Mouse (Mus musculus) layer of hippocampus, adult 9-10 months (tissue): ENCODE results near the gene S1pr1.

Experiments used
- DNase-seq: peaks from one replicate; pipeline ENCODE4 v3.0.0; 2022; ENCODE audit warnings: low spot score

Gene S1pr1

GRCm38 (mm10) chr3:115714671-115715651 is at the start of gene S1pr1:
S1pr1 (minus strand) TSS chr3:115715072.
- no peak for DNase-seq

- no peak for DNase-seq
Observed at GRCm38 (mm10) chr3:115763292-115763691, 48.4 kb upstream of the S1pr1 start.

GRCm38 (mm10) chr3:115762841-115763240 is 48.0 kb upstream of the S1pr1 start:
- DNase-seq: no peak

- DNase-seq: no peak
Observed at GRCm38 (mm10) chr3:115759659-115760058, 44.8 kb upstream of the S1pr1 start.

- no peak for DNase-seq
Observed at GRCm38 (mm10) chr3:115758455-115758912, 43.6 kb upstream of the S1pr1 start.

- DNase-seq: no peak
Observed at GRCm38 (mm10) chr3:115754466-115754865, 39.6 kb upstream of the S1pr1 start.

GRCm38 (mm10) chr3:115750369-115750768 is 35.5 kb upstream of the S1pr1 start:
- DNase-seq: no peak

GRCm38 (mm10) chr3:115748289-115748989 is 33.6 kb upstream of the S1pr1 start:
- DNase-seq: no peak

GRCm38 (mm10) chr3:115746511-115746910 is 31.6 kb upstream of the S1pr1 start:
- DNase-seq: no peak

GRCm38 (mm10) chr3:115745088-115745487 is 30.2 kb upstream of the S1pr1 start:
- no peak for DNase-seq

GRCm38 (mm10) chr3:115738524-115738923 is 23.7 kb upstream of the S1pr1 start:
- DNase-seq: no peak

GRCm38 (mm10) chr3:115737785-115738318 is 23.0 kb upstream of the S1pr1 start:
- DNase-seq: no peak

GRCm38 (mm10) chr3:115735540-115735939 is 20.7 kb upstream of the S1pr1 start:
- DNase-seq: no peak

- DNase-seq: no peak
Observed at GRCm38 (mm10) chr3:115734841-115735240, 20.0 kb upstream of the S1pr1 start.

GRCm38 (mm10) chr3:115730336-115730735 is 15.5 kb upstream of the S1pr1 start:
- DNase-seq: no peak

GRCm38 (mm10) chr3:115729187-115729586 is 14.3 kb upstream of the S1pr1 start:
- DNase-seq: no peak

GRCm38 (mm10) chr3:115728211-115728610 is 13.3 kb upstream of the S1pr1 start:
- DNase-seq: no peak

- no peak for DNase-seq
Observed at GRCm38 (mm10) chr3:115718886-115719285, 4.0 kb upstream of the S1pr1 start.

- no peak for DNase-seq
Observed at GRCm38 (mm10) chr3:115715900-115716515, 1.1 kb upstream of the S1pr1 start.

- no peak for DNase-seq
Observed at GRCm38 (mm10) chr3:115714049-115714435, 830 bp downstream of the S1pr1 start.

GRCm38 (mm10) chr3:115713417-115714048 is 1.3 kb downstream of the S1pr1 start:
- no peak for DNase-seq

- DNase-seq: peak; percentile 75
Observed at GRCm38 (mm10) chr3:115712808-115713200, 2.1 kb downstream of the S1pr1 start.
